Mouse (Mus musculus) CH12.LX (cell line): Measurements from ENCODE around the gene Fam196a.

ENCODE experiments used
- BHLHE40 ChIP-seq: IDR thresholded peaks from 2 replicates; pipeline ENCODE4 v1.6.1; 2011; ENCODE audit warnings: mild to moderate bottlenecking, low read depth, low read length, improper control_type of control experiment
- CTCF ChIP-seq, 2 experiments: IDR thresholded peaks in 1 of 2; conservative IDR thresholded peaks in 1 of 2; 2 replicates each; pipeline ENCODE4 v1.5.1; 2011 to 2012; ENCODE audit warnings: low read depth in 2 of 2, low read length in 2 of 2, improper control_type of control experiment in 1 of 2, inconsistent platforms in 1 of 2, mild to moderate bottlenecking in 1 of 2, moderate library complexity in 1 of 2
- E2F4 ChIP-seq: IDR thresholded peaks from 2 replicates; pipeline ENCODE4 v1.6.1; 2011; ENCODE audit warnings: low read depth, low read length, improper control_type of control experiment; ENCODE audit not compliant: insufficient replicate concordance
- JUND ChIP-seq: conservative IDR thresholded peaks from 2 replicates; pipeline ENCODE4 v1.6.1; 2011; ENCODE audit warnings: low read depth, low read length, improper control_type of control experiment
- MEF2A ChIP-seq: IDR thresholded peaks from 2 replicates; pipeline ENCODE4 v1.6.1; 2014; ENCODE audit warnings: low read depth, mild to moderate bottlenecking, inconsistent platforms, low read length, improper control_type of control experiment, borderline replicate concordance
- PAX5 ChIP-seq: IDR thresholded peaks from 2 replicates; pipeline ENCODE4 v1.6.1; 2012; ENCODE audit warnings: low read length, inconsistent platforms, mixed read lengths
- POLR2AphosphoS2 ChIP-seq: IDR thresholded peaks from 2 replicates; pipeline ENCODE4 v1.6.1; 2011; ENCODE audit warnings: low read depth, low read length, improper control_type of control experiment
- SMC3 ChIP-seq: IDR thresholded peaks from 2 replicates; pipeline ENCODE4 v1.6.1; 2011; ENCODE audit warnings: low read depth, low read length, improper control_type of control experiment
- TCF12 ChIP-seq: IDR thresholded peaks from 2 replicates; pipeline ENCODE4 v1.6.1; 2014; ENCODE audit warnings: low read depth, mild to moderate bottlenecking, inconsistent platforms, low read length, improper control_type of control experiment
- ZMIZ1 ChIP-seq: IDR thresholded peaks from 2 replicates; pipeline ENCODE4 v1.6.1; 2012; ENCODE audit warnings: low read depth, mild to moderate bottlenecking, inconsistent platforms, low read length, improper control_type of control experiment

DNA sequence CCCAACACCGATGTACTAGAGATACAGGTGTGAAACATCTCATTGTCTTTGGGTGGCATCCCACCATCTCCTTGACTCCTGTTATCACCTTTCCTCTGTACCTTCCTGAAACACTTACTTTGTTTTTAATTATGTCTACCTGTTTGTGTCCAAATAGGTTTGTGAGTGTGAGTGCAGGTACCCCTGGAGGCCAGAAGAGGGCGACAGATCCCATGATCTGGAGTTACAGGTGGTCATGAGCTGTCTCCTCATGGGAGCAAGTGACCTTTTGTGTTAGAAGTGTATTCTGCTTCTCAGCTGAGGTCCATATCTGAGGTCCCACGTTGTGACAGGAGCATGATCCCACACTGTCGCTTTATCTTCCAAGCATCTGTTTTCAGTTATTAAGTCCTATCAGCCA lies 22.6 kb upstream of the Fam196a start:
- TF ChIP-seq TCF12 (no peak), MEF2A (no peak), E2F4 (no peak), ZMIZ1 (no peak), CTCF (conservative IDR thresholded peaks at IDR 0.05 in 1 of 2, IDR thresholded peaks at IDR 0.05 in 1 of 2; ENCODE audit: low read depth in 2 of 2, low read length in 2 of 2) (peak in 1 of 2 experiments; percentile 9; a peak in 1 of 4 replicates), PAX5 (no peak), SMC3 (no peak), JUND (no peak), BHLHE40 (no peak), POLR2AphosphoS2 (no peak)
